Mouse (Mus musculus): ENCODE measurements around the gene Tmem141.

Tmem141 gene

GRCm38 (mm10) chr2:25607761-25608622 lies 13.8 kb downstream of the Tmem141 start, which contains the start of gene Rabl6:
Rabl6 (minus strand) TSS chr2:25608521.
- peak; percentile 83 to 84 for DNase-seq (ENCODE audit: low spot score in 2 of 2)

DNA sequence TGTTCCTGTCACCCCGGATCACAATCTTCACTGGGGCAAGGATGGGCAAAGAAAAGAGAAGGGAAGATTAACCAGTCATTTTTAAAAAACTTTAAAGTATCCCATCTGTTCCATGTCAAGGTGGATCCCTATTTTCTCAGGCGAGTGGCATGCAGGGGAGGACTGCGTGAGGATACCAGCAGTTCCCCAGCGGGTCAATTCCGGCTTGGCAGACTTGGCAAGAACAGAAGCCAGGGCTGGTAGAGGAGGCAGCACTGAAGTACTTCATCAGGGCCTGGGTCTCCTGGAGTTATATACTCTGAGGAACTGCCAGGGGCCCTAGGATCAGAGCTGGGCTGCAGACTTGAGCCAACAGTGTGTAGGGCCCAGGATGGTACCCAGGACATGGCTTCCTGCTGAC lies 19.3 kb downstream of the Tmem141 start:
- DNase-seq (ENCODE audit: low spot score in 2 of 2) = no peak

GRCm38 (mm10) chr2:25600037-25600436 lies 21.8 kb downstream of the Tmem141 start:
- DNase-seq (ENCODE audit: low spot score in 2 of 2) = no peak

DNA sequence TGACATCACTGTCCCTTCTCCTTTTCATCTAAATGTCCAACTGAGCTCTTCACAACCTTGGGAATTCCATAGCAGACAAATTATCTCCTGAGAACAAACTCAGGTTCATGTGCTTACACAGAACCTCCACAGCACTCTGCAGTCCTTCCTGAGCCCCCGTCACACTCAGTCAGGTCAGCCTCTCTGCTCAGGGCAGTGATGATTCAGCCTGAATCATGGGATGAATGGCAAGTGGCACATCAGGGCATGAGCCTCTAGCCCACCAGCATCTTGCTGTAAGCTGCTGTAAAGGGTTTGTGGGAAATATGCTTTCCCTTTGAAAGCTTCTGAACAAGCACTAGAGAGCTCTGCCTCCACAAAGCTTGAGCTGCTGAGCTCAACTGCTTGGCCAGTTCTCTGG lies 23.1 kb downstream of the Tmem141 start:
- no peak for DNase-seq (ENCODE audit: low spot score in 2 of 2)

DNA sequence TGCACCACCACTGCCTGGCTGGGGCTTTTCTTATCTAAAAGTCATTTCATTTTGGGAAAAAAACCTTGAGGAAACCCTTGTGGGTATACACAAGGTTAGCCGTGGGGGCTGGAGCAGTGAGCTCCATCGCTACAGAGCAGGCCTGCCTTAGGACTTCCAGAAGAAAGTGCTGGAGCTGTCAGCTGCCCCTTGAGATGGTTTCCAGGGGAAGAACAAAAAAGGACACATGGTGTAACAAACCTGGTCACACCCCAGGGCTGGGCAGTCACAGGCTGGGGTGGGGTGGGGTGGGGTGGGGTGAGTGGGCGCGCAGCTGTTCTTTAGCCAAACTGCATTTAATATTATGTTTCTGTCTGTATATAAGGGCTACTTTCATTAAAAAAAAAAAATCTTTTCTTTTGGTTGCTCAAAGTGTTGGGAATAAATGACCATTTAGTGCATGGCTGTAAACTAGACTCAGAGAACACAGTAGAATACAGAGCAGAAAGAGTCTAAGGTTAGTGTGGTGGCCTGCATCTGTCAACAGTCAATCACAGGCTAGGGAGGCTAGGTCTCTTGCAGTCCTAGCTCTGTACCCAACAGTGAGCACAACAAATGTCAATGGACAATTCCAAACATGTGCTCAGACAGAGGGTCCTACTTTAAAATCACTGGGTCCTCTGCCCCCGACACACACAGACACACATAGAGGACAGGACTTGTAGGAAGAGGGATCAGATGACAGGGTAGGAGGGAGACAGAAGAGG lies 24.9 kb downstream of the Tmem141 start:
- no peak for DNase-seq (ENCODE audit: low spot score in 2 of 2)

DNA sequence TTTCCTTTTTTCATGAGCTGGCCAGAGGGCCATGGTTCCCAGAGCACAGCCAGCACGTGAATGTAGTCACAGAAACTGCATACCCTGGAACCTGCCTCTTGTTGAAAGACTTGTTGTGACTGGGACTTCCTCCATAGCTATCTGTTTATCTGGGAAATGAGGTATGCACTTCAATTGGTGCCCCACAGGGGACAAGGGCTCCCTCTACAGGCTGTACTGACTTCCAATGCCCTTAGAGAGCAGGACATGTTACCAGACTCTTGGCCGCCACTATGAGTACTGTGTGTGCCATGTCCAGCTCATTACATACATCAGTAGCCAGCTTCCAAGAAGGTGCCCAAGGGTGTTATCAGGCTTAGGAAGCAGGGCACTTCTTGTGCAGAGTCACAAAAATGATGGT lies 29.9 kb downstream of the Tmem141 start:
- no peak for DNase-seq (ENCODE audit: low spot score in 2 of 2)

- no peak for DNase-seq (ENCODE audit: low spot score in 2 of 2)
Measured at GRCm38 (mm10) chr2:25588227-25588907, 33.4 kb downstream of the Tmem141 start.

- DNase-seq (ENCODE audit: low spot score in 2 of 2) = no peak
Measured at GRCm38 (mm10) chr2:25587290-25587689, 34.5 kb downstream of the Tmem141 start.

DNA sequence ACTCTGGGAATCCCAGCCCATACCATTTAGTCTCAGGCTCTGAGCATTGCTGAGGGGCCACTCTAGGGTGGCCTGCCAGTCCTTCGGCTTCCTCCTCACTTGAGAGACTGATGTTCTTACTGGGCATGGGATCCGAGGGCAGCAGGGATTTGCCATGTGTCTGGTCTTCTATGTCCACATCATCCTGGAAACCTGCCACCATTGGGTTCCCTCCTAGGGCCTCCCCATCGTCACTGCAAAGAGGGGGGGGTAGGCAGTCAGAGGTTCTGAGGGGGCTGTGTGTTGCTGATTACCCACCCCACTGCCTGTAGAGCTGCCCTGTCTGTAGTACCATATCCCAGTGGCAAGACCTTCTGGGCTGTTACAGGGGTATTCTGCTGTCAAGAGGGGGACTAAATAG lies 36.2 kb downstream of the Tmem141 start:
- no peak for DNase-seq (ENCODE audit: low spot score in 2 of 2)

GRCm38 (mm10) chr2:25584856-25585255 lies 36.9 kb downstream of the Tmem141 start:
- DNase-seq (ENCODE audit: low spot score in 2 of 2) = no peak

DNA sequence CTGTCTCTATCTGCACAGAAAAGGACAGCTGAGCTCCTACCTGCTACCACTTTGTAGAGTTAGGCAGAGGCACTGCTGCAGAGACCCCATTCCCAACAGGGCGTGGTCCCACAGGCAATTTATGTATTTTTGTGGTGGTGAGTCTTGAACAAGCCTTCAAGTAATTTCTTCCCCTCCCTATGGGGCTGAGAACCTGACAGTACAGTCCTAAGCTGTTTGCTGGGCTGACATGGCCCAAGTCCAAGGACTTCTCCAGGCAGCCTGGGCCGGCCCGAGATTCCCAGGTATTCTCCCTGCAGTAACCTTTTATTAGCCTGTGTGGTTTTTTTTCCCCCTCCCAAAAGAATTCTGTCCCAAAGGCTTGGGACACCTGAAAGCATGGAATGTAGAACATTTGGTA lies 37.7 kb downstream of the Tmem141 start:
- DNase-seq (ENCODE audit: low spot score in 2 of 2) = no peak

DNA sequence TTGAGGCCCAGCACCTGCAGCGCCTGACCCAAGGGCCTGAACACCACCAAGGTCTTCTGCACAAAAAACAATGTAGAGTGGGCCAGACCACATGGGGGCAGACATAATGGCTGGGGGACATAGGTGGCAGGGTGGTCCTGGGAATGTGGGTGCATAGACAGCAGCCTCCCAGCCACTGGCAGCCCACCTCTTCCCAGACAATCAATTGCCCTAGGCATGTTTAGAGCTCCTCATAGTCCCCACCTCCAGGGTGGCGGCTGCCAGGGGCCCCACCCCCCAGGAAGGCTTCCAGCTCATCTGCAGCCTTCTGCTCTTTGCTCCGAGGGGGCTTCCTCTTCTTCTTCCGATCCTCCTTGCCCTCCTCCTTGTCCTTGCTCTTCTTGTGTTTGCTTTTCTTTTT lies 38.2 kb downstream of the Tmem141 start:
- no peak for DNase-seq (ENCODE audit: low spot score in 2 of 2)

GRCm38 (mm10) chr2:25583120-25583481 lies 38.7 kb downstream of the Tmem141 start:
- DNase-seq (ENCODE audit: low spot score in 2 of 2) = peak in 1 of 2 experiments; percentile 19

- peak; percentile 71 to 84 for DNase-seq (ENCODE audit: low spot score in 2 of 2)
Measured at GRCm38 (mm10) chr2:25582466-25583119, 39.2 kb downstream of the Tmem141 start.

DNA sequence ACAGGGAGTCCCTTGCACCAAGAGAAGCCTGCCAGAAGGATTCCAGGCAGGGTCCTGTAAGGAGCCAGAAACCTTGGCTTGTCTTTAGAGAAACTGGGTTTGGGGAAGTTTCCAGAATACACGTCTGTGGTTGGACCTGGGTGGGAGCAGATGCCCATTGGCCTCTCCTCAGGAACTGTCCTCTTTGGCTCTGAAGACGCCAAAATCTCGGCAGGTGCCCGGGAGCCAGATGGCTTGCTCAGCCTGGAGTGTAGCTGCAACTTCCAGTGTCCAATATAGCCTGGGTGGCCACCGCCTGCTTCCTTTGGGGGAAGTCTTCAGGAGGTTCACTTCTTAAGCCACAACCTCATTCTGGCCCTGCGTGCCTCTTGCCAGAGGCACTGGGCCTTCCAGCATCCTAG lies 39.9 kb downstream of the Tmem141 start:
- DNase-seq (ENCODE audit: low spot score in 2 of 2) = no peak

GRCm38 (mm10) chr2:25581294-25581864 lies 40.4 kb downstream of the Tmem141 start, which contains the start of gene Ajm1:
Ajm1 (minus strand) TSS chr2:25581757.
- peak; percentile 62 to 68 for DNase-seq (ENCODE audit: low spot score in 2 of 2)

DNA sequence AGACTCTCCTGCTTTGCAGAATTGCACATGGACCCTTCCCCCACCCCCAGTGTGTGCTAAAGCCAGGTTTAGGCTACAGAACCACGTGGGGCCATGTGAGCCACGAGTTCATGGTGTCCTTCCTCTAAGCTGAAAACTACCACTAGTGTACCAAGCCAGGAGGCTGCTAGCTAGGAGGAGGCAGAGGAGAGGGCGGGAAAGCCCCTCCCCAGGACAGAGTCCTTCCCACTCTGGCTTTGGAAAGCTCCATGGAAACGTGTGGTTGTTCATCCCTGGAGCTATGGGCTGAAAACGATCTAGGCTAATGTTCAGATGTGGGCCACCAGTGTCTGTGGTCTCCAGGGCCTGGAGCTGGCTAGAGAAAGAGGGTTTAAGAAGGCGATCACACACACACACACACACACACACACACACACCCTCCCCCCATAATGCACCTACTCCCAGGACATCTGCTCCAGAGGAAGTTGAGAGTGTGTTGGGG lies 41.1 kb downstream of the Tmem141 start:
- DNase-seq (ENCODE audit: low spot score in 2 of 2) = peak in 1 of 2 experiments; percentile 27

DNA sequence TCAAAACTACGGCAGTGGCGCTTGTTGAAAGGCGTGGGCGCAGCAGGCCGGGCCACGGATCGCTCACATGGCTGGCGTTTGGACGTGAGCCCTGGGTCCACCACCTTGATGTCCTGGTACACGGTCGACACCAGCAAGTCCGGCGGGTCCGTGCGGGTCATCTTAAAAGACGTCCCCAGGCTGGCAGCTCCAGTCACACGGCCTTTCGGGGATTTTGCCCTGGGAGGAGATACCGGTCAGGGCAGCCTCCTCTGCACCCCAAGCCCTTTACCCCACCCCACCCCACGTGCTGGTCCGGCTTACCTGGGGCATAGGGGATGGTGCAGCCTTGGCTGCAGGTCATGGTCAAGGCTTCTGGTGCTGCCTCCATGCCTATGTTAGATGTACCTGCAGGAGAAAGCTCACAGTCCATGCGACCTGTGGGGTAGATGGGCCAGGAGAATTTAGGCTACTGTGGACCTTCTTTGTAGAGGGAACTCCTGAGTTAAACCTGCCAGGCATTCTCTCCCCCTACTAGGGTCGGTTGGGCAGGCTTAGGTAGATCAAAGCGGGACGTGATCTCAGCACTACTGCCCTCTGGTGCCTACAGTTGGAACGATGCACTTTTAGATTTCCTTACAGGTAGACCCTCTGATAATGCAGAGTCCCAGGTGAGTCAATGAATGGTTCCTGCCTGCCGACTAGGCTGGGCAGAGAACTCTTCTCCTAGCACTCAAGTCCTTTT lies 41.9 kb downstream of the Tmem141 start:
- DNase-seq (ENCODE audit: low spot score in 2 of 2) = peak in 1 of 2 experiments; percentile 26

GRCm38 (mm10) chr2:25578796-25579736 lies 42.7 kb downstream of the Tmem141 start:
- DNase-seq (ENCODE audit: low spot score in 2 of 2) = no peak
